Mouse (Mus musculus) intestine, embryonic 15.5 days (tissue): ENCODE data around the gene Gse1. TPM values are rescaled to one million over a fixed set of nuclear protein-coding genes. Genes with fewer than 3 reads are reported as not detected.

Experiments used
- ATAC-seq: fragments of 200-750 bp; cut with Nextera tagmentation; 2 replicates; pipeline ENCODE4 v1.8.0; 2017; ENCODE audit warnings: moderate TSS enrichment, moderate library complexity
- H3K27ac ChIP-seq: fragments of 300-500 bp; sonication (generic); 2 replicates; pipeline ENCODE4 v1.5.1; 2015; ENCODE audit warnings: mild to moderate bottlenecking, inconsistent platforms
- H3K27me3 ChIP-seq: fragments of 300-500 bp; sonication (generic); replicated peaks from 2 replicates; pipeline ENCODE4 v1.6.1; 2015; ENCODE audit warnings: inconsistent platforms
- H3K36me3 ChIP-seq: fragments of 300-500 bp; sonication (generic); 2 replicates; pipeline ENCODE4 v1.6.1; 2015; ENCODE audit warnings: inconsistent platforms
- H3K4me1 ChIP-seq: fragments of 300-500 bp; sonication (generic); replicated peaks from 2 replicates; pipeline ENCODE4 v1.6.1; 2015; ENCODE audit warnings: inconsistent platforms
- H3K4me2 ChIP-seq: fragments of 300-500 bp; sonication (generic); replicated peaks from 2 replicates; pipeline ENCODE4 v1.6.1; 2015; ENCODE audit warnings: mild to moderate bottlenecking, inconsistent platforms
- H3K4me3 ChIP-seq: fragments of 300-500 bp; sonication (generic); replicated peaks from 2 replicates; pipeline ENCODE4 v1.5.1; 2015; ENCODE audit warnings: inconsistent platforms
- H3K9ac ChIP-seq: fragments of 300-500 bp; sonication (generic); 2 replicates; pipeline ENCODE4 v1.6.1; 2015; ENCODE audit warnings: inconsistent platforms
- H3K9me3 ChIP-seq: fragments of 300-500 bp; sonication (generic); 2 replicates; pipeline ENCODE4 v1.6.1; 2016; ENCODE audit warnings: inconsistent platforms
- WGBS: fragments of 180-500 bp; shearing (Covaris S2); methylation state at CpG from one replicate; pipeline ENCODE4 v1.1.7; 2015; 5-methylcytosine and 5-hydroxymethylcytosine counted together
- polyA plus RNA-seq: library from polyadenylated mRNA; unstranded; fragments of >200 nt; fragmentation: Nextera tagmentation; extraction: Ambion mirVana; gene quantifications from 2 replicates; pipeline ENCODE4 v1.2.1, GENCODE M21; 2015

Gene Gse1
- polyA plus RNA-seq, 1 experiment from 2014 or later, result 7.9 TPM

GRCm38 (mm10) chr8:120528332-120528731, 300.1 kb downstream of the Gse1 start:
- Histone ChIP-seq H3K27me3 (no peaks in the 10 kb centered on the region), H3K4me3 (no peak overlapping the region), H3K4me2 (no peak overlapping the region), H3K9me3 (no peaks in the 10 kb centered on the region), H3K9ac (no peak overlapping the region), H3K27ac (no peak overlapping the region; the same call in 1 of the 2 replicates), H3K36me3 (no peaks in the 10 kb centered on the region), H3K4me1 (peaks cover 73% of the 10 kb centered on the region)
- 48% methylated on average over 3 of the region's 3 CpGs for WGBS
- ATAC-seq, result peak; percentile 14; the same call in 1 of the 2 replicates

- Histone ChIP-seq H3K9me3 (no peaks in the 10 kb centered on the region), H3K4me1 (peaks cover 75% of the 10 kb centered on the region), H3K27me3 (no peaks in the 10 kb centered on the region), H3K27ac (no peak overlapping the region), H3K36me3 (no peaks in the 10 kb centered on the region), H3K4me3 (no peak overlapping the region), H3K4me2 (no peak overlapping the region), H3K9ac (no peak overlapping the region)
- WGBS, result 63% methylated on average over 7 of the region's 7 CpGs
- no peak for ATAC-seq
Observed at GRCm38 (mm10) chr8:120529226-120529625, 301.0 kb downstream of the Gse1 start.

- no peak overlapping the region for H3K27ac ChIP-seq
Observed at GRCm38 (mm10) chr8:120530954-120531656, 302.8 kb downstream of the Gse1 start.

GRCm38 (mm10) chr8:120531775-120532516, 303.7 kb downstream of the Gse1 start:
- H3K27ac ChIP-seq, result peak overlapping the region; percentile 75
- H3K4me2 ChIP-seq, result peak overlapping the region; percentile 33
- H3K9me3 ChIP-seq, result no peaks in the 10 kb centered on the region
- H3K4me1 ChIP-seq, result peaks cover 82% of the 10 kb centered on the region
- H3K4me3 ChIP-seq, result no peak overlapping the region
- 0 out of 2 replicates have a peak overlapping the region, but pooled peaks have one; percentile 28 for H3K9ac ChIP-seq
- no peaks in the 10 kb centered on the region for H3K27me3 ChIP-seq
- H3K36me3 ChIP-seq, result no peaks in the 10 kb centered on the region
- 52% methylated on average over 10 of the region's 10 CpGs for WGBS
- ATAC-seq, result no peak

More at GRCm38 (mm10) chr8:120530954-120531656, 302.8 kb downstream of the Gse1 start:
- H3K27me3 ChIP-seq, result no peaks in the 10 kb centered on the region
- WGBS, result 67% methylated on average over 16 of the region's 16 CpGs
- H3K36me3 ChIP-seq, result no peaks in the 10 kb centered on the region
- ATAC-seq, result no peak
- H3K9ac ChIP-seq, result no peak overlapping the region
- H3K4me3 ChIP-seq, result no peak overlapping the region
- H3K4me1 ChIP-seq, result peaks cover 81% of the 10 kb centered on the region
- no peak overlapping the region for H3K4me2 ChIP-seq
- no peaks in the 10 kb centered on the region for H3K9me3 ChIP-seq

GRCm38 (mm10) chr8:120532517-120533215, 304.4 kb downstream of the Gse1 start:
- ATAC-seq, result no peak
- Histone ChIP-seq H3K9ac (no peak overlapping the region), H3K27ac (peak overlapping the region; percentile 75)

GRCm38 (mm10) chr8:120533380-120533779, 305.1 kb downstream of the Gse1 start:
- H3K9ac ChIP-seq, result no peak overlapping the region
- H3K4me1 ChIP-seq, result peaks cover 78% of the 10 kb centered on the region
- H3K36me3 ChIP-seq, result no peaks in the 10 kb centered on the region
- no peak for ATAC-seq
- no peaks in the 10 kb centered on the region for H3K9me3 ChIP-seq
- no peak overlapping the region for H3K4me2 ChIP-seq
- 0 out of 2 replicates have a peak, but pooled peaks cover 2% of the 10 kb centered on the region for H3K27me3 ChIP-seq
- H3K4me3 ChIP-seq, result no peak overlapping the region
- H3K27ac ChIP-seq, result peak overlapping the region; percentile 75; the same call in 1 of the 2 replicates
- WGBS, result 57% methylated on average over 3 of the region's 3 CpGs

More at GRCm38 (mm10) chr8:120532517-120533215, 304.4 kb downstream of the Gse1 start:
- Histone ChIP-seq H3K4me2 (peak overlapping the region; percentile 33), H3K4me1 (peaks cover 78% of the 10 kb centered on the region), H3K36me3 (no peaks in the 10 kb centered on the region), H3K27me3 (no peaks in the 10 kb centered on the region), H3K9me3 (no peaks in the 10 kb centered on the region), H3K4me3 (no peak overlapping the region)
- 10% methylated on average over 29 of the region's 29 CpGs for WGBS

GRCm38 (mm10) chr8:120534080-120534479, 305.8 kb downstream of the Gse1 start:
- Histone ChIP-seq H3K9me3 (no peaks in the 10 kb centered on the region), H3K9ac (no peak overlapping the region), H3K4me2 (no peak overlapping the region), H3K27ac (no peak overlapping the region), H3K4me1 (peaks cover 78% of the 10 kb centered on the region), H3K36me3 (no peaks in the 10 kb centered on the region), H3K27me3 (0 out of 2 replicates have a peak, but pooled peaks cover 2% of the 10 kb centered on the region), H3K4me3 (no peak overlapping the region)
- WGBS, result 55% methylated on average over 8 of the region's 8 CpGs
- ATAC-seq, result no peak

- Histone ChIP-seq H3K4me3 (no peak overlapping the region), H3K9ac (no peak overlapping the region), H3K4me1 (peaks cover 81% of the 10 kb centered on the region), H3K4me2 (peak overlapping the region; percentile 99), H3K27me3 (0 out of 2 replicates have a peak, but pooled peaks cover 2% of the 10 kb centered on the region), H3K9me3 (no peaks in the 10 kb centered on the region), H3K36me3 (no peaks in the 10 kb centered on the region), H3K27ac (no peak overlapping the region)
- ATAC-seq, result peak; percentile 26; the same call in 1 of the 2 replicates
- 21% methylated on average over 14 of the region's 14 CpGs for WGBS
Observed at GRCm38 (mm10) chr8:120534504-120535368, 306.5 kb downstream of the Gse1 start.

- WGBS, result under 1% methylated on average over 77 of the region's 79 CpGs
- peaks cover 90% of the 10 kb centered on the region for H3K4me1 ChIP-seq
Observed at GRCm38 (mm10) chr8:120535452-120536305, 307.4 kb downstream of the Gse1 start.

GRCm38 (mm10) chr8:120536306-120537206, 308.3 kb downstream of the Gse1 start:
- Histone ChIP-seq H3K4me2 (peak overlapping the region; percentile 99), H3K9me3 (no peaks in the 10 kb centered on the region), H3K27ac (peak overlapping the region; percentile 91), H3K4me1 (peaks cover 88% of the 10 kb centered on the region), H3K36me3 (no peaks in the 10 kb centered on the region), H3K9ac (peak overlapping the region; percentile 58), H3K27me3 (0 out of 2 replicates have a peak, but pooled peaks cover 2% of the 10 kb centered on the region), H3K4me3 (peak overlapping the region; percentile 64)
- WGBS, result under 1% methylated on average over 58 of the region's 61 CpGs
- ATAC-seq, result peak; percentile 34

More at GRCm38 (mm10) chr8:120535452-120536305, 307.4 kb downstream of the Gse1 start:
- peak overlapping the region; percentile 64 for H3K4me3 ChIP-seq
- H3K9me3 ChIP-seq, result no peaks in the 10 kb centered on the region
- peak overlapping the region; percentile 99 for H3K4me2 ChIP-seq
- H3K9ac ChIP-seq, result peak overlapping the region; percentile 58
- H3K27ac ChIP-seq, result peak overlapping the region; percentile 91
- H3K27me3 ChIP-seq, result 0 out of 2 replicates have a peak, but pooled peaks cover 2% of the 10 kb centered on the region
- no peak for ATAC-seq
- no peaks in the 10 kb centered on the region for H3K36me3 ChIP-seq
